Mouse (Mus musculus): ENCODE measurements around the gene Qk.

GRCm38 (mm10) chr17:10232406-10232805 lies 87.2 kb downstream of the Qk start:
- TF ChIP-seq CTCF (IDR thresholded peaks at IDR 0.05; ENCODE audit: control insufficient read depth, insufficient read depth, insufficient read length) = no peak
- TF ChIP-seq MYOD1 (IDR thresholded peaks at IDR 0.05; ENCODE audit: control insufficient read depth, insufficient read length, low read depth) = no peak
- TF ChIP-seq MYOG (IDR thresholded peaks at IDR 0.05; ENCODE audit: control insufficient read depth, extremely low read depth, insufficient read length) = no peak
- no peak for TF ChIP-seq USF1 (IDR thresholded peaks at IDR 0.05; ENCODE audit: low read depth)
- no peak for TF ChIP-seq MAX (IDR thresholded peaks at IDR 0.05)
- no peak for TF ChIP-seq CEBPB (IDR thresholded peaks at IDR 0.05; ENCODE audit: low read depth)
